8 mouse cellular contexts compared by ENCODE assay signal in the genomic region with DNA sequence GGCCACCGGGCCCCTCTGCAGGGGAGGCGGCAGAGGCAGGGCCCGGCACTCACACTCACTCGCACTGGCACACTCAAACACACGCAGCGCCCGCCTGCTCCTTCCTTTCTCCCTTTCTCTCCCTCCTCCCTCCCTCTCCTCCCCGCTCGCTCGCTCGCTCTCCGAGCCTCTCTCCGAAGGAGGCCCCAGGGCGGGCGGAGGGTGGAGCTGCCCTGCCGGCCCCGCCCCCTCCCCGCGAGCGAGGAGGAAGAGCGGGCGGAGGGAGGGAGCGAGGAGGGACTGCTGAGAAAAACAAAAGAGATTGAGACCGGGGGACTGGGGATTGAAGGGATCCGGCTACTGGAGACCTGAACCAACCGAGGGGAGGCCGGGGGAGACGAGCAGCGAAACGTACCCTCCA. TPM values are rescaled to one million over a fixed set of nuclear protein-coding genes. Genes with fewer than 3 reads are reported as not detected.
DNase-seq lines count a peak whose midpoint lies in the region; ATAC-seq and TF ChIP-seq lines count a peak whose summit lies in the region.

No protein-coding gene starts in this region.

- H3K9ac ChIP-seq in ES-E14 (ENCODE audit: insufficient read depth, low read depth, low read length, poor library complexity, severe bottlenecking) = peak overlapping the region; percentile 81
- peak overlapping the region; percentile 99 for H3K9ac ChIP-seq in forebrain, embryonic 13.5 days
- peak overlapping the region; percentile 75 for H3K9ac ChIP-seq in lung, postnatal 0 days (replicated peaks; ENCODE audit: low read depth)

- H3K4me3 ChIP-seq in ES-E14 (ENCODE audit: insufficient read depth in 1 of 2, low read depth in 1 of 2, low read length in 2 of 2, poor library complexity in 1 of 2, severe bottlenecking in 1 of 2) = peak overlapping the region; percentile 59 to 75
- H3K4me3 ChIP-seq in forebrain, embryonic 13.5 days = peak overlapping the region; percentile 99
- peak overlapping the region; percentile 66 for H3K4me3 ChIP-seq in layer of hippocampus, adult 2 months
- H3K4me3 ChIP-seq in lung, postnatal 0 days (ENCODE audit: low read depth, low read length) = peak overlapping the region; percentile 59

- no peaks in the 10 kb centered on the region for H3K27me3 ChIP-seq in forebrain, embryonic 13.5 days
- H3K27me3 ChIP-seq in lung, postnatal 0 days (replicated peaks; ENCODE audit: insufficient read depth, low read length) = no peaks in the 10 kb centered on the region

- no peak for TF ChIP-seq EP300 in lung, postnatal 0 days (IDR thresholded peaks at IDR 0.05)

- peaks cover 24% of the 10 kb centered on the region for H3K36me3 ChIP-seq in ES-E14 (ENCODE audit: control insufficient read depth, insufficient read depth, low read length, poor library complexity, severe bottlenecking)
- H3K36me3 ChIP-seq in forebrain, embryonic 13.5 days (ENCODE audit: poor library complexity, severe bottlenecking) = peaks cover 21% of the 10 kb centered on the region
- peaks cover 16% of the 10 kb centered on the region for H3K36me3 ChIP-seq in lung, postnatal 0 days (ENCODE audit: insufficient read depth, low read length)

- peak overlapping the region; percentile 81; the same call in 1 of the 2 replicates for H3K27ac ChIP-seq in ES-E14 (ENCODE audit: insufficient read depth, low read depth, low read length, poor library complexity, severe bottlenecking)
- peak overlapping the region; percentile 99 for H3K27ac ChIP-seq in forebrain, embryonic 13.5 days
- H3K27ac ChIP-seq in layer of hippocampus, adult 2 months = peak overlapping the region; percentile 96
- H3K27ac ChIP-seq in lung, postnatal 0 days (ENCODE audit: low read length) = peak overlapping the region; percentile 90

- peak; percentile 87 for DNase-seq in ES-E14 (ENCODE audit: low read depth, low spot score)
- DNase-seq in heart, postnatal 14 days = peak; percentile 93 to 95
- DNase-seq in layer of hippocampus, adult 2 months (ENCODE audit: low spot score in 2 of 2) = peak; percentile 82 to 88
- DNase-seq in lung, postnatal 0 days (ENCODE audit: low spot score) = peak; percentile 97
- peak; percentile 81 for DNase-seq in ovary, postnatal 14 days (ENCODE audit: low spot score)
- DNase-seq in thymus, postnatal 14 days = peak; percentile 97

- ATAC-seq in cerebellum, adult (ENCODE audit: insufficient number of reproducible peaks, low FRiP score, low TSS enrichment) = peak; percentile 66
- ATAC-seq in forebrain, embryonic 13.5 days = peak; percentile 76
- peak; percentile 86 for ATAC-seq in lung, postnatal 0 days

- TF ChIP-seq CTCF in layer of hippocampus, adult 2 months (conservative IDR thresholded peaks at IDR 0.05) = no peak
- TF ChIP-seq CTCF in lung, postnatal 0 days (IDR thresholded peaks at IDR 0.05) = no peak; the same call in 1 of the 2 replicates

- no peaks in the 10 kb centered on the region for H3K9me3 ChIP-seq in ES-E14 (ENCODE audit: control insufficient read depth, insufficient read depth, low read depth, low read length)
- H3K9me3 ChIP-seq in forebrain, embryonic 13.5 days (replicated peaks) = no peaks in the 10 kb centered on the region
- H3K9me3 ChIP-seq in lung, postnatal 0 days (ENCODE audit: low read length) = no peaks in the 10 kb centered on the region

- in situ Hi-C loops in ES-E14 (cut with MboI; ENCODE audit: low sequenced_read_pairs in 2 of 2, unreplicated experiment in 2 of 2) = no loop called here

- peak overlapping the region; percentile 100 for H3K4me2 ChIP-seq in forebrain, embryonic 13.5 days
- peak overlapping the region; percentile 83 for H3K4me2 ChIP-seq in lung, postnatal 0 days (replicated peaks; ENCODE audit: low read depth, low read length)

- H3K4me1 ChIP-seq in ES-E14 (ENCODE audit: control insufficient read depth in 2 of 2, insufficient read depth in 2 of 2, low read length in 2 of 2, poor library complexity in 1 of 2) = peaks cover 3 to 15% of the 10 kb centered on the region in 2 experiments; a peak in 3 of 4 replicates
- peaks cover 75% of the 10 kb centered on the region for H3K4me1 ChIP-seq in forebrain, embryonic 13.5 days
- peaks cover 53% of the 10 kb centered on the region; the same call in 1 of the 2 replicates for H3K4me1 ChIP-seq in lung, postnatal 0 days (ENCODE audit: insufficient read depth, low read depth, low read length)

- WGBS in forebrain, embryonic 13.5 days = under 1% methylated on average over 25 of the region's 30 CpGs
- 5% methylated on average over 13 of the region's 30 CpGs for WGBS in lung, postnatal 0 days

- intact Hi-C loops in heart, postnatal 14 days (cut with DNase I) = no loop called here

TF ChIP-seq in ES-E14, 5 proteins besides CTCF, POLR2A, EP300 and RAD21:
- no peak for TF ChIP-seq ZNF384 (IDR thresholded peaks at IDR 0.05; ENCODE audit: low read depth, low read length)
- TF ChIP-seq HCFC1 (IDR thresholded peaks at IDR 0.05; ENCODE audit: borderline replicate concordance, insufficient read depth, low read length) = 0 out of 2 replicates have a peak, but pooled peaks have one; percentile 45

RNA-seq across cellular contexts. Expression of gene Pprc1, which starts 5.2 kb away (rescaled TPM):
- 68.4 and 75.1 TPM in 2 replicates for total RNA-seq in ES-E14 (2012; rRNA removed)
- polyA plus RNA-seq in forebrain, embryonic 13.5 days (2015; fragmentation: Nextera tagmentation; extraction: Ambion mirVana) = 22.3 and 26.6 TPM in 2 replicates
- 10 to 100 TPM; 13.8 to 14.1 TPM for total RNA-seq in heart, postnatal 14 days (2021)
- total RNA-seq in layer of hippocampus, adult 2 months (2021) = 10 to 100 TPM; 25.4 to 33.7 TPM
- polyA plus RNA-seq in lung, postnatal 0 days (2015; fragmentation: Nextera tagmentation; extraction: Ambion mirVana) = 6.0 and 6.9 TPM in 2 replicates

RNA-seq across cellular contexts. Expression of gene Ldb1, which starts 5.5 kb away (rescaled TPM):
- 123 and 207 TPM in 2 replicates for total RNA-seq in ES-E14 (2012; rRNA removed)
- 118 and 119 TPM in 2 replicates for polyA plus RNA-seq in forebrain, embryonic 13.5 days (2015; fragmentation: Nextera tagmentation; extraction: Ambion mirVana)
- 10 to 100 TPM; 54.4 to 61.0 TPM for total RNA-seq in heart, postnatal 14 days (2021)
- 100 to 1,000 TPM; 113 to 119 TPM for total RNA-seq in layer of hippocampus, adult 2 months (2021)
- 96.3 and 107 TPM in 2 replicates for polyA plus RNA-seq in lung, postnatal 0 days (2015; fragmentation: Nextera tagmentation; extraction: Ambion mirVana)

RNA-seq across cellular contexts. Expression of gene Hps6, which starts 36.2 kb away (rescaled TPM):
- total RNA-seq in ES-E14 (2012; rRNA removed) = 4.9 and 6.9 TPM in 2 replicates
- 1.6 and 1.9 TPM in 2 replicates for polyA plus RNA-seq in forebrain, embryonic 13.5 days (2015; fragmentation: Nextera tagmentation; extraction: Ambion mirVana)
- total RNA-seq in heart, postnatal 14 days (2021) = 1 to 10 TPM; 6.3 to 6.5 TPM
- 1 to 10 TPM; 6.3 to 8.2 TPM for total RNA-seq in layer of hippocampus, adult 2 months (2021)
- polyA plus RNA-seq in lung, postnatal 0 days (2015; fragmentation: Nextera tagmentation; extraction: Ambion mirVana) = 8.9 and 9.6 TPM in 2 replicates

RNA-seq across cellular contexts. Expression of gene Nolc1, which starts 36.2 kb away (rescaled TPM):
- 134 and 140 TPM in 2 replicates for total RNA-seq in ES-E14 (2012; rRNA removed)
- 87.8 and 94.8 TPM in 2 replicates for polyA plus RNA-seq in forebrain, embryonic 13.5 days (2015; fragmentation: Nextera tagmentation; extraction: Ambion mirVana)
- total RNA-seq in heart, postnatal 14 days (2021) = 10 to 100 TPM; 16.4 to 17.2 TPM
- total RNA-seq in layer of hippocampus, adult 2 months (2021) = 10 to 100 TPM; 48.7 to 51.8 TPM
- polyA plus RNA-seq in lung, postnatal 0 days (2015; fragmentation: Nextera tagmentation; extraction: Ambion mirVana) = 22.5 and 26.0 TPM in 2 replicates

RNA-seq across cellular contexts. Expression of gene Armh3, which starts 41.2 kb away (rescaled TPM):
- total RNA-seq in ES-E14 (2012; rRNA removed) = 8.0 and 10.1 TPM in 2 replicates
- polyA plus RNA-seq in forebrain, embryonic 13.5 days (2015; fragmentation: Nextera tagmentation; extraction: Ambion mirVana) = 17.0 and 21.5 TPM in 2 replicates
- total RNA-seq in heart, postnatal 14 days (2021) = 10 to 100 TPM; 12.9 to 16.5 TPM
- 10 to 100 TPM; 19.0 to 20.6 TPM for total RNA-seq in layer of hippocampus, adult 2 months (2021)
- 8.8 and 9.0 TPM in 2 replicates for polyA plus RNA-seq in lung, postnatal 0 days (2015; fragmentation: Nextera tagmentation; extraction: Ambion mirVana)

Comparison
In these comparisons a context has a peak if more than half of its experiments do, and no peak if none do; other contexts are left out.
1. Peak in every context shown above with its lines: DNase-seq, ATAC-seq, H3K4me3 ChIP-seq and H3K27ac ChIP-seq.